Mouse (Mus musculus): ENCODE data around the gene Ccdc105. TPM values are rescaled to one million over a fixed set of nuclear protein-coding genes. Genes with fewer than 3 reads are reported as not detected.

Ccdc105 gene
- polyA plus RNA-seq, 1 experiment from 2014 or later = 0.15 TPM

- H3K9ac ChIP-seq = 0 out of 2 replicates have a peak overlapping the region, but pooled peaks have one; percentile 4
- H3K36me3 ChIP-seq = no peaks in the 10 kb centered on the region
- H3K27me3 ChIP-seq = no peaks in the 10 kb centered on the region
- H3K4me3 ChIP-seq (replicated peaks) = peak overlapping the region; percentile 34
- 3% methylated on average over 27 of the region's 27 CpGs for WGBS
- peaks cover 18% of the 10 kb centered on the region for H3K4me1 ChIP-seq
- H3K27ac ChIP-seq (replicated peaks) = no peak overlapping the region
- H3K9me3 ChIP-seq (replicated peaks) = no peaks in the 10 kb centered on the region
- ATAC-seq (ENCODE audit: insufficient number of reproducible peaks, low FRiP score, low TSS enrichment, low read depth) = peak; percentile 73
- peak overlapping the region; percentile 61 for H3K4me2 ChIP-seq (replicated peaks)
Measured at GRCm38 (mm10) chr10:78747035-78747721, 5.7 kb downstream of the Ccdc105 start.

GRCm38 (mm10) chr10:78745453-78746232 lies 7.2 kb downstream of the Ccdc105 start:
- WGBS = 26% methylated on average over 4 of the region's 4 CpGs
- H3K4me1 ChIP-seq = peaks cover 13% of the 10 kb centered on the region
- H3K27me3 ChIP-seq = no peaks in the 10 kb centered on the region
- no peak overlapping the region for H3K4me2 ChIP-seq (replicated peaks)
- H3K9me3 ChIP-seq (replicated peaks) = no peaks in the 10 kb centered on the region
- no peak overlapping the region for H3K27ac ChIP-seq (replicated peaks)
- no peak overlapping the region for H3K9ac ChIP-seq
- H3K36me3 ChIP-seq = no peaks in the 10 kb centered on the region
- no peak overlapping the region for H3K4me3 ChIP-seq (replicated peaks)
- no peak for ATAC-seq (ENCODE audit: insufficient number of reproducible peaks, low FRiP score, low TSS enrichment, low read depth)

- Histone ChIP-seq H3K4me3 (replicated peaks) (no peak overlapping the region), H3K9ac (no peak overlapping the region), H3K9me3 (replicated peaks) (no peaks in the 10 kb centered on the region), H3K36me3 (no peaks in the 10 kb centered on the region), H3K4me2 (replicated peaks) (no peak overlapping the region), H3K27ac (replicated peaks) (no peak overlapping the region), H3K27me3 (no peaks in the 10 kb centered on the region), H3K4me1 (peaks cover 13% of the 10 kb centered on the region)
- 0 out of 2 replicates have a peak, but pooled peaks have one; percentile 9 for ATAC-seq (ENCODE audit: insufficient number of reproducible peaks, low FRiP score, low TSS enrichment, low read depth)
Measured at GRCm38 (mm10) chr10:78743721-78744120, 9.1 kb downstream of the Ccdc105 start.

GRCm38 (mm10) chr10:78739821-78740220 lies 13.0 kb downstream of the Ccdc105 start:
- no peak overlapping the region for H3K4me3 ChIP-seq (replicated peaks)
- no peak for ATAC-seq (ENCODE audit: insufficient number of reproducible peaks, low FRiP score, low TSS enrichment, low read depth)
- no peak overlapping the region for H3K9ac ChIP-seq
- H3K4me2 ChIP-seq (replicated peaks) = no peak overlapping the region
- no peaks in the 10 kb centered on the region for H3K36me3 ChIP-seq
- 79% methylated on average over 4 of the region's 4 CpGs for WGBS
- no peaks in the 10 kb centered on the region for H3K4me1 ChIP-seq
- H3K9me3 ChIP-seq (replicated peaks) = no peaks in the 10 kb centered on the region
- no peaks in the 10 kb centered on the region for H3K27me3 ChIP-seq
- no peak overlapping the region for H3K27ac ChIP-seq (replicated peaks)

- no peaks in the 10 kb centered on the region for H3K36me3 ChIP-seq
- no peak overlapping the region for H3K9ac ChIP-seq
- no peak for ATAC-seq (ENCODE audit: insufficient number of reproducible peaks, low FRiP score, low TSS enrichment, low read depth)
- no peaks in the 10 kb centered on the region for H3K9me3 ChIP-seq (replicated peaks)
- H3K4me3 ChIP-seq (replicated peaks) = no peak overlapping the region
- 81% methylated on average over 5 of the region's 5 CpGs for WGBS
- no peaks in the 10 kb centered on the region for H3K4me1 ChIP-seq
- no peak overlapping the region for H3K4me2 ChIP-seq (replicated peaks)
- no peaks in the 10 kb centered on the region for H3K27me3 ChIP-seq
- H3K27ac ChIP-seq (replicated peaks) = no peak overlapping the region
Measured at GRCm38 (mm10) chr10:78727876-78728275, 25.0 kb downstream of the Ccdc105 start.

GRCm38 (mm10) chr10:78727035-78727434 lies 25.8 kb downstream of the Ccdc105 start:
- Histone ChIP-seq H3K4me3 (replicated peaks) (no peak overlapping the region), H3K9me3 (replicated peaks) (no peaks in the 10 kb centered on the region), H3K4me2 (replicated peaks) (no peak overlapping the region), H3K27me3 (no peaks in the 10 kb centered on the region), H3K9ac (no peak overlapping the region), H3K27ac (replicated peaks) (peak overlapping the region; percentile 55), H3K36me3 (no peaks in the 10 kb centered on the region), H3K4me1 (no peaks in the 10 kb centered on the region)
- 35% methylated on average over 3 of the region's 3 CpGs for WGBS
- no peak for ATAC-seq (ENCODE audit: insufficient number of reproducible peaks, low FRiP score, low TSS enrichment, low read depth)

- no peaks in the 10 kb centered on the region for H3K36me3 ChIP-seq
- H3K4me2 ChIP-seq (replicated peaks) = no peak overlapping the region
- 32% methylated on average over 2 of the region's 2 CpGs for WGBS
- H3K27ac ChIP-seq (replicated peaks) = no peak overlapping the region
- no peak for ATAC-seq (ENCODE audit: insufficient number of reproducible peaks, low FRiP score, low TSS enrichment, low read depth)
- H3K27me3 ChIP-seq = no peaks in the 10 kb centered on the region
- H3K9ac ChIP-seq = no peak overlapping the region
- H3K4me1 ChIP-seq = no peaks in the 10 kb centered on the region
- no peak overlapping the region for H3K4me3 ChIP-seq (replicated peaks)
- H3K9me3 ChIP-seq (replicated peaks) = no peaks in the 10 kb centered on the region
Measured at GRCm38 (mm10) chr10:78723416-78723815, 29.4 kb downstream of the Ccdc105 start.

GRCm38 (mm10) chr10:78722654-78723053 lies 30.2 kb downstream of the Ccdc105 start:
- Histone ChIP-seq H3K4me1 (no peaks in the 10 kb centered on the region), H3K4me2 (replicated peaks) (no peak overlapping the region), H3K36me3 (no peaks in the 10 kb centered on the region), H3K27me3 (no peaks in the 10 kb centered on the region), H3K9ac (no peak overlapping the region), H3K9me3 (replicated peaks) (no peaks in the 10 kb centered on the region), H3K27ac (replicated peaks) (no peak overlapping the region), H3K4me3 (replicated peaks) (no peak overlapping the region)
- 63% methylated on average over 2 of the region's 2 CpGs for WGBS
- ATAC-seq (ENCODE audit: insufficient number of reproducible peaks, low FRiP score, low TSS enrichment, low read depth) = no peak

- ATAC-seq (ENCODE audit: insufficient number of reproducible peaks, low FRiP score, low TSS enrichment, low read depth) = no peak
- 66% methylated on average over 5 of the region's 5 CpGs for WGBS
- no peak overlapping the region for H3K9ac ChIP-seq
- no peaks in the 10 kb centered on the region for H3K4me1 ChIP-seq
- no peaks in the 10 kb centered on the region for H3K9me3 ChIP-seq (replicated peaks)
- H3K27ac ChIP-seq (replicated peaks) = no peak overlapping the region
- no peaks in the 10 kb centered on the region for H3K36me3 ChIP-seq
- no peaks in the 10 kb centered on the region for H3K27me3 ChIP-seq
- H3K4me3 ChIP-seq (replicated peaks) = no peak overlapping the region
- H3K4me2 ChIP-seq (replicated peaks) = no peak overlapping the region
Measured at GRCm38 (mm10) chr10:78722036-78722435, 30.8 kb downstream of the Ccdc105 start.

- H3K27ac ChIP-seq (replicated peaks) = peak within 1 kb of the TSS; percentile 7
- 57% methylated on average over 11 of the region's 11 CpGs for WGBS
- H3K4me3 ChIP-seq (replicated peaks) = no peak within 1 kb of the TSS
- H3K9ac ChIP-seq = no peak within 1 kb of the TSS
- no peak within 1 kb of the TSS for H3K4me2 ChIP-seq (replicated peaks)
- no peaks in the 10 kb centered on the region for H3K36me3 ChIP-seq
- no peak for ATAC-seq (ENCODE audit: insufficient number of reproducible peaks, low FRiP score, low TSS enrichment, low read depth)
- H3K27me3 ChIP-seq = no peaks in the 10 kb centered on the region
- H3K9me3 ChIP-seq (replicated peaks) = no peaks in the 10 kb centered on the region
- H3K4me1 ChIP-seq = no peaks in the 10 kb centered on the region
Measured at GRCm38 (mm10) chr10:78718056-78718455, 34.8 kb downstream of the Ccdc105 start, which contains the start of gene Casp14. TSS of gene Casp14 (minus strand) at chr10:78718294.

GRCm38 (mm10) chr10:78716231-78716630 lies 36.6 kb downstream of the Ccdc105 start:
- Histone ChIP-seq H3K27me3 (no peaks in the 10 kb centered on the region), H3K4me3 (replicated peaks) (no peak overlapping the region), H3K36me3 (no peaks in the 10 kb centered on the region), H3K9me3 (replicated peaks) (no peaks in the 10 kb centered on the region), H3K27ac (replicated peaks) (no peak overlapping the region), H3K9ac (no peak overlapping the region), H3K4me2 (replicated peaks) (no peak overlapping the region), H3K4me1 (no peaks in the 10 kb centered on the region)
- no peak for ATAC-seq (ENCODE audit: insufficient number of reproducible peaks, low FRiP score, low TSS enrichment, low read depth)

Data from embryonic facial prominence, embryonic 15.5 days (tissue).